Mouse (Mus musculus): ENCODE data around the gene Heca. TPM values are rescaled to one million over a fixed set of nuclear protein-coding genes. Genes with fewer than 3 reads are reported as not detected.
"Not testable (repeated sequence)": the region's sequence is repeated elsewhere in the genome, so short reads cannot be mapped to it uniquely, and the experiment has no call there.

The Heca gene
- 5.5 and 6.7 TPM in 2 replicates for polyA plus RNA-seq (2015; fragmentation: Nextera tagmentation; extraction: Ambion mirVana)

- peak; percentile 92 for DNase-seq (ENCODE audit: low spot score)
Measured at GRCm38 (mm10) chr10:17947960-17948730, at the start of gene Heca. Gene Heca, minus strand, starts transcription at chr10:17948067.

- DNase-seq (ENCODE audit: low spot score): no peak
Measured at GRCm38 (mm10) chr10:17990576-17990975, 42.7 kb upstream of the Heca start.

GRCm38 (mm10) chr10:17989136-17989535 lies 41.3 kb upstream of the Heca start:
- DNase-seq (ENCODE audit: low spot score): no peak

GRCm38 (mm10) chr10:17987823-17988423 lies 40.1 kb upstream of the Heca start:
- DNase-seq (ENCODE audit: low spot score): peak; percentile 9

- DNase-seq (ENCODE audit: low spot score): no peak
Measured at GRCm38 (mm10) chr10:17983313-17983712, 35.4 kb upstream of the Heca start.

GRCm38 (mm10) chr10:17966090-17966489 lies 18.2 kb upstream of the Heca start:
- peak; percentile 17 for DNase-seq (ENCODE audit: low spot score)

GRCm38 (mm10) chr10:17950761-17951160 lies 2.9 kb upstream of the Heca start:
- DNase-seq (ENCODE audit: low spot score): no peak

GRCm38 (mm10) chr10:17947175-17947906 lies 526 bp downstream of the Heca start:
- DNase-seq (ENCODE audit: low spot score): peak; percentile 69

GRCm38 (mm10) chr10:17946799-17947174 lies 1.1 kb downstream of the Heca start:
- not testable (repeated sequence) for DNase-seq (ENCODE audit: low spot score)

GRCm38 (mm10) chr10:17946046-17946445 lies 1.8 kb downstream of the Heca start:
- DNase-seq (ENCODE audit: low spot score): no peak

GRCm38 (mm10) chr10:17933622-17934021 lies 14.2 kb downstream of the Heca start:
- DNase-seq (ENCODE audit: low spot score): no peak

- no peak for DNase-seq (ENCODE audit: low spot score)
Measured at GRCm38 (mm10) chr10:17932131-17932530, 15.7 kb downstream of the Heca start.

GRCm38 (mm10) chr10:17931157-17931556 lies 16.7 kb downstream of the Heca start:
- DNase-seq (ENCODE audit: low spot score): no peak

GRCm38 (mm10) chr10:17930445-17931083 lies 17.3 kb downstream of the Heca start:
- no peak for DNase-seq (ENCODE audit: low spot score)

- no peak for DNase-seq (ENCODE audit: low spot score)
Measured at GRCm38 (mm10) chr10:17925200-17925599, 22.7 kb downstream of the Heca start.

- no peak for DNase-seq (ENCODE audit: low spot score)
Measured at GRCm38 (mm10) chr10:17924166-17924565, 23.7 kb downstream of the Heca start.

GRCm38 (mm10) chr10:17921381-17921780 lies 26.5 kb downstream of the Heca start:
- DNase-seq (ENCODE audit: low spot score): no peak

GRCm38 (mm10) chr10:17919971-17920370 lies 27.9 kb downstream of the Heca start:
- DNase-seq (ENCODE audit: low spot score): peak; percentile 70

GRCm38 (mm10) chr10:17919032-17919431 lies 28.8 kb downstream of the Heca start:
- no peak for DNase-seq (ENCODE audit: low spot score)

- no peak for DNase-seq (ENCODE audit: low spot score)
Measured at GRCm38 (mm10) chr10:17908731-17909130, 39.1 kb downstream of the Heca start.

GRCm38 (mm10) chr10:17906405-17906804 lies 41.5 kb downstream of the Heca start:
- not testable (repeated sequence) for DNase-seq (ENCODE audit: low spot score)

GRCm38 (mm10) chr10:17903449-17903848 lies 44.4 kb downstream of the Heca start:
- no peak for DNase-seq (ENCODE audit: low spot score)
